Mouse (Mus musculus) embryonic fibroblast, embryonic 13.5 days (primary cell): ENCODE measurements around the gene Ubl7.

Experiments
- CTCF ChIP-seq: IDR thresholded peaks from 2 replicates; pipeline ENCODE4 v1.5.1; 2011; ENCODE audit warnings: mild to moderate bottlenecking, control low read depth, low read length, moderate library complexity, borderline replicate concordance; ENCODE audit not compliant: insufficient read depth
- POLR2A ChIP-seq: IDR thresholded peaks from 2 replicates; pipeline ENCODE4 v1.6.1; 2011; ENCODE audit warnings: low read depth, mild to moderate bottlenecking, control low read depth, low read length, moderate library complexity

DNA sequence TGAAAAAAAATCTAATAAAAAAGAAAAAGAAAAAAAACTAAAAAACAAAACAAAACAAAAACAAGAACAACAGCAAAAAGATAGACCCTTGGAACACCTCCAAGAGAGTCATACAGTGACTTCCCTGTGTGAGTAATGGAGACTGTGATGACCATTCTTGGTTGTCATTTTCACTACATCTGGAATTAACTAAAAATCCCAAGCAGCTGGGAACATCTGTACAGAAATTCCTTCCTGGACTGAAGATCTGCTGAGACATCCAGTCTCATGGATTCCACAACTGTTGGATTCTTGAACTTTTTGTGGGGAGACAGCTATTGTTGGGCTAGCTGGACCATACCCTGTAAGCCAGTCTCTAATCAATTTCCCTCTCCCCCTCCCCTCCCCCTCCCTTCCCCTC is 46.4 kb upstream of the Ubl7 start:
- TF ChIP-seq POLR2A (no peak), CTCF (no peak)
